Mouse (Mus musculus): ENCODE results near the gene Cyp2d11. TPM values are rescaled to one million over a fixed set of nuclear protein-coding genes. Genes with fewer than 3 reads are reported as not detected.

The Cyp2d11 gene
- polyA plus RNA-seq, 1 experiment from 2014 or later, result not detected

DNA sequence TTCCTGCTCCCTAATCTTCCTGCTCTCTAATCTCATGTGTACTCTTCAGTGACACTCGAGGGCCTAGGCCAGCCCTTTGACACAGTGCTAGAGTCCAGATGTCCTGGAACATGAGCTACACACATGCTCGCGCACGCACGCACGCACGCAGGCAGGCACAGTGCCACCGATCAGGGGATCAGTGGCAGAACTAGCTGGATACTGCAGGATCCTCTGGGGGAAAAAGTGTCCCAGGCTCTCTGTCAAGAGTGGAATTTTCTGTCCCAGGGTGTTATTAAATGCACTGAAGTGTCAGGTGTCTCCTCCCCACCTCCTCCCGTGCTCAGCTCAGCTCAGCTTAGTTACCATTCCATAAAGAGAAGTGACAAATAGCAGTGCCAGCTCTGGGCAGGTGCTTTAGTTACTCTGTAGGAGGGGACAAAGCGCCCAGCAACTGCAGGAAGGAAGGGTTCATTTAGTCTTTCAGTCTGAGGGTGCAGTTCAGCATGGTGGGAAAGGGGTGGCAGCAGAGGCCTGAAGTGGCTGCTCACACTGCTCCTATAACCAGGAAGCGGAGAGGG, 32.3 kb downstream of the Cyp2d11 start:
- no peaks in the 10 kb centered on the region for H3K4me1 ChIP-seq
- no peak overlapping the region for H3K4me2 ChIP-seq
- H3K4me3 ChIP-seq (replicated peaks), result no peak overlapping the region
- no peak overlapping the region for H3K9ac ChIP-seq
- WGBS, result 76% methylated on average over 11 of the region's 11 CpGs
- H3K36me3 ChIP-seq (replicated peaks), result no peaks in the 10 kb centered on the region
- no peak overlapping the region for H3K27ac ChIP-seq
- no peaks in the 10 kb centered on the region for H3K9me3 ChIP-seq
- no peaks in the 10 kb centered on the region for H3K27me3 ChIP-seq
- ATAC-seq (ENCODE audit: low FRiP score), result no peak

DNA sequence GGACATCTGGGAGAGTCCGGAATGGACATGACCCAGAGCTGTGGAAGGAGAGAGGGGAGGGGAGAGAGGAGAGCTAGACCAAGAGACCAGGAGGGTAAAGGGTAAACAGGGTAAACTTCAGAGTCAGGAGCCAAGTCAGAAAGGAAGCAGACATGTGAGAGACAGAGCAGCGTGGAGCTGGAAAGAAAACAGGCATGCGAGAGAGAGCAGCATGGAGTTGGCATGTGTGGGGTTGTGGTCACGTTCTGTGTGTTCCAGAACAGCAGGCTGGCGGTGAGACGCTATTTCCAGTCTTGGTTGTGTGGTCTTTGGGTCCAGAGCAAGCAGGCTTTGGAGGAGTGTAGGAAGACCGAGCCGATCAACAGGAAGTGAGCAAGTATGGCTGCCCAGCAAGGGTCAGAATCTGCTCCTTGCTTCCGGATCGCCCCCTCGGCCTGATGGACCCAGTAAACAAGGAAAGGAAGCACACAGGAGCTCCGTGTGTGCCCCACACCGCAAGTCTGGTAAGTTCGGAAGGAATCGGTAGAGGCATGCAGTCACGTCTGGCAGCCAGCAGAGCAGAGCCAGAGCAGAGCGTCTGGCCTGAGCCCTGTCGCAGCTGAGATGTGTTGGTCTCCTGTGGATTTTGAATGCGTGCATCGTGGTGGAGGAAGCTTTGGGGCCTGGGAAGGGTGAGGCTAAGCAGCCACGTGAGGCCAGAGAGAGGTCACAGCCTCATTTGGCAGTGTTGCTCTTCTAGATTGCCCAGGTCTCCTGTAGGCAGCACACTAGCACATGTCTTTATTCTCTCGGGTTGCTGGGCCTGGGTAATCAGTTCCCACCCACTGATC, 35.2 kb downstream of the Cyp2d11 start:
- no peak for ATAC-seq (ENCODE audit: low FRiP score)
- H3K9ac ChIP-seq, result no peak overlapping the region
- H3K9me3 ChIP-seq, result no peaks in the 10 kb centered on the region
- H3K4me3 ChIP-seq (replicated peaks), result no peak overlapping the region
- H3K27me3 ChIP-seq, result no peaks in the 10 kb centered on the region
- WGBS, result 69% methylated on average over 22 of the region's 22 CpGs
- H3K4me2 ChIP-seq, result no peak overlapping the region
- H3K4me1 ChIP-seq, result peaks cover 4% of the 10 kb centered on the region; the same call in 1 of the 2 replicates
- H3K27ac ChIP-seq, result no peak overlapping the region
- H3K36me3 ChIP-seq (replicated peaks), result no peaks in the 10 kb centered on the region

DNA sequence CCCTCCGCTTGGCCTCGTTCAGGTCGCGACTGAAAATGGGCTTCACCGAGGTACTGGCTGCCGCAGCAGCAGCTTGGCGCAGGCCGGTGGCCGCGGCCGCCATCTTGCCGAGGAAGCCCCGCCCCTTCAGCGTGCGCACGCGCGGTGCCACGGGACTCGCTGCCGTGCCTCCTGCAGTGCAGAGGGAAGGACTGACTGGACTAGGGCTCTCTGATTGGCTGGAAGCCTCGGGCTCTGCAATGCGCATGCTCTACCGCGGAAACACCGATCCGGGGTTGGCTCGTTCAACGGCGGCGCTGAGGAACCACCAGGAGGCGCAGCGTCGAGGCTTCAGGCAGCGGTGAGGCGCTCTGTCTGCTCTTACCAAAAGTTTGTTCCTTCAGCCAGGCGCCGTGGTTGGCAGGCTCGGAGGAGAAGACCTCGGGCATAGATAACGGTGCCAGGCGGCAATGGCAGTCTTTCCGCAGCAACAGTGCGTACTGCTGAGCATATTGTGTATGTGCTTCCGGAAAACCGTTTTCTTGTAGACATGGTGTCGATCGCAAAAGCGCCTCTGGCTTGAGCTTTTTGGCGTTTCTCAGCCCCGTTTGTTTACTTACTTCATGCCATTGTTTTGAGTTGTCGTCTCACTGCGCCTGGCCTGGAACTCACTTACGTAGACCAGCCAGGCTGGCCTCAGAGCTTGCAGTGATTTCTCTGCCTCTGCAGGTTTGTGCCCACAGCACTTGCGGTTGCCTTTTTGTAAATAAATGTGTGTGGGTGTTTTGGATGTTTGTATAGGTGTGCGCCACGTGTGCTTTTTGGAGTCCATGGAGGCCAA, 39.5 kb downstream of the Cyp2d11 start, which contains the start of gene Ndufa6:
TSS of gene Ndufa6 (minus strand) at position 197 of the 820 bp plus-strand sequence.
- Histone ChIP-seq H3K9ac (peak within 1 kb of the TSS; percentile 96), H3K27me3 (no peaks in the 10 kb centered on the region), H3K4me2 (peak within 1 kb of the TSS; percentile 76), H3K36me3 (replicated peaks) (peaks cover 20% of the 10 kb centered on the region), H3K27ac (peak within 1 kb of the TSS; percentile 85), H3K4me3 (replicated peaks) (peak within 1 kb of the TSS; percentile 91), H3K4me1 (peaks cover 24% of the 10 kb centered on the region), H3K9me3 (no peaks in the 10 kb centered on the region)
- ATAC-seq (ENCODE audit: low FRiP score), result peak; percentile 100
- 2% methylated on average over 57 of the region's 57 CpGs for WGBS

DNA sequence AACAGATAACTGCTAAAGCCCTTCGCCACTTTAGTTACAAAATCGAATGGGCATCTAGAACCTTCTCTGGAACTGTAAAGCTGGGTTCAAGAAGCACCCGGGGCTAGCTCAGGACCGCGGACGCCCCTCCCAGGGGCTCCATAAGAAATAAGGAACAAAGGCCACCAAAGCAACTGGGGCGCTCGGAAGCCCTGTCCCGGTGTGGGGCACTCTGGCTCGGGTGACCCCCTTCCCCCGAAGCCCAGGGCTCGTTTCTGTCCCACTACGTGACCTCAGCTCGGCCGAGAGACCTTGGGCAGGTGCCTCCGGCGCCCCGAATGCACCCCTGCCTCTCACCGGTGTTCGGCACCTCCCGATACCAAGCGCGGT, 40.1 kb downstream of the Cyp2d11 start:
- under 1% methylated on average over 23 of the region's 23 CpGs for WGBS
- Histone ChIP-seq H3K27ac (peak overlapping the region; percentile 85), H3K9ac (peak overlapping the region; percentile 96), H3K27me3 (no peaks in the 10 kb centered on the region), H3K4me3 (replicated peaks) (peak overlapping the region; percentile 91), H3K9me3 (no peaks in the 10 kb centered on the region), H3K4me1 (peaks cover 24% of the 10 kb centered on the region), H3K36me3 (replicated peaks) (peaks cover 26% of the 10 kb centered on the region), H3K4me2 (peak overlapping the region; percentile 72)
- ATAC-seq (ENCODE audit: low FRiP score), result peak; percentile 57; the same call in 1 of the 2 replicates

DNA sequence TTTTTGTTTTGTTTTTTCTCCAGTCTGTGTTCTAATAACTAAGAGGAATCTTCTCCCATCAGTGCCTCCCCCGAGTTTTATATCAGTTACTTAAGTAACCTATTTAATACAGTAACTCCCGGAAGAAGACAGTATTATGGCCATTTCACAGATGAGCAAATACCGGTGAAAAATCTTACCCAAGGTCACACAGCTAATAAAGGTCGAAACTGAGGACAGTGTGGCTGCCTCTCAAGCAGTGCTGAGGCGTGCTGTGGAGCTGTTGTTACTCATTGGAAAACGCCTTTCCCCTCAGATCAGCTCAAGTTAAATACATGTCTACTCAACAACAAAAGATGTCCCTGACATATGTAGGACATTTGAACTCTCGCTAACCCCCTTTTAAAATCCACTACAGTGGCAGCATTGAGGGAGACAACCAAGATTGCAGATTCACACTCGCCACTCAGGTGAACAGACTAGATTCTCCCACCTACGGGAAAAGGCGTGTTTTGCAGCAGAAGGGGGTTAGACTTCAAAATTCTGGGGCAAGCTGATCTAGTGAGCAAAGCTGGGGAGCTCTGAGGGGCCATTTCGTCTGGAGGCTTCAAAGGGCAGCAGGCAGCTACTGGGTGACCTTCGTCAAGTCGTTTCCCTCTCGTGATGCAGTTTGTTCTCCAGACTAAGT, 40.6 kb downstream of the Cyp2d11 start:
- H3K27ac ChIP-seq, result peak overlapping the region; percentile 85

DNA sequence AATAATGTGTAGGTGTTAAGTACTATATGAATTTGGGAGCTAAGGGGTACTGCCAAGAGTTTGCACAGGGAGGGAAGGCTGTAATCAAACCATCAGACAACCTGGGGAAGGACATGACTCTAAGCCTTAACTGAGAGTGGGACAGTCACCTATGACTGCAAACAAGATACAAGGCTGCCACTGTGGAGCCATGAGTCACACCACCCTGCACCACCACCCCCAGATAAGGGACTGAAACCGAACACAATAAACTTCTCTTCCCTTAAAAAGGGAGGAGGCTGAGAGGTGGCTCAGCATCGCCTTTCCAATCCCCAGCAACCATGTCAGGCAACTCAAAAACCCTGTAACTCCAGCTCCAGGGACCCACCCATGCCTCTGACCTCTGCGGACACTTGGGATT, 42.3 kb downstream of the Cyp2d11 start:
- H3K4me3 ChIP-seq (replicated peaks), result no peak overlapping the region
- ATAC-seq (ENCODE audit: low FRiP score), result no peak
- H3K36me3 ChIP-seq (replicated peaks), result peaks cover 37% of the 10 kb centered on the region
- H3K9ac ChIP-seq, result 0 out of 2 replicates have a peak overlapping the region, but pooled peaks have one; percentile 14
- H3K4me1 ChIP-seq, result peaks cover 39% of the 10 kb centered on the region
- H3K27ac ChIP-seq, result no peak overlapping the region
- 82% methylated on average over 3 of the region's 3 CpGs for WGBS
- H3K4me2 ChIP-seq, result no peak overlapping the region
- no peaks in the 10 kb centered on the region for H3K27me3 ChIP-seq
- no peaks in the 10 kb centered on the region for H3K9me3 ChIP-seq

More for the DNA sequence above, 40.6 kb downstream of the Cyp2d11 start:
- peak overlapping the region; percentile 96 for H3K9ac ChIP-seq
- peaks cover 24% of the 10 kb centered on the region for H3K4me1 ChIP-seq
- no peaks in the 10 kb centered on the region for H3K27me3 ChIP-seq
- no peaks in the 10 kb centered on the region for H3K9me3 ChIP-seq
- H3K4me3 ChIP-seq (replicated peaks), result peak overlapping the region; percentile 91
- no peak for ATAC-seq (ENCODE audit: low FRiP score)
- H3K4me2 ChIP-seq, result peak overlapping the region; percentile 72
- WGBS, result 34% methylated on average over 14 of the region's 14 CpGs
- H3K36me3 ChIP-seq (replicated peaks), result peaks cover 31% of the 10 kb centered on the region

DNA sequence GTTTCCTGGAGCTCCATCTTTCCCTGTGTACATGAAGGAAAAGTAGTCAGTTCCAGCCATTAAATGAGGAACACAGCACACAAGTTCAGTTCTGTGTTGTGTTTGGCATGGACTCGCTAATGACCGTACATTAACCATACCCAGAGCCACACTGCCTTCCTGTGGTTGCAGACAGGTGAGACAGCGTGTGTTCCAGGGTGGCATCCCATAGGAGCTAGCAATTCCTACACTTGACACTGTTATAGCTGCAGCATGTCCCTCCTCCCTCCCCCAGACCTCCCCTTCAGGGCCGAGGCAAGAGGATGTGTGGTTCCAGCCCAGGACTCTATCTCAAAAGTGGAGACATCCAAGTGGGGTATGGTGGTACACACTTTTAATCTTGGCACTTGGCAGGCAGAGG, 43.5 kb downstream of the Cyp2d11 start:
- no peak for ATAC-seq (ENCODE audit: low FRiP score)

DNA sequence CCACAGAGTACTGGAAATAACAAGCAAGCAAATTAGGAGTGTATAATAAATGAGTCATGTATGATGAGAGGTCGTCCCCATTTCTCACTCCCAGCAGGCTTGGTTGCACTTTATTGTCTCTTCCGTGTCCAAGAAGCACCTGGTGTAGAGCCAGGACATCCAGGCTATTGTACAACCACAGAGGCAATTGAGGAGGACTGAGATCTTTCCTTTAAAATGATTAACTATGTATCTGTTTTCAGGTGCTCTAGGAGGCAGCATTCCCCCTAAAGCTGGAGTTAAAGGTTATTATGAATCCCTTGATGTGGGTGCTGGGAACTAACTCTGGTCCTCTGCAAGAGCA, 44.9 kb downstream of the Cyp2d11 start:
- Histone ChIP-seq H3K4me1 (peaks cover 35% of the 10 kb centered on the region), H3K4me3 (replicated peaks) (no peak overlapping the region), H3K27me3 (no peaks in the 10 kb centered on the region), H3K4me2 (no peak overlapping the region), H3K36me3 (replicated peaks) (peaks cover 37% of the 10 kb centered on the region), H3K27ac (no peak overlapping the region), H3K9ac (no peak overlapping the region), H3K9me3 (no peaks in the 10 kb centered on the region)
- ATAC-seq (ENCODE audit: low FRiP score), result no peak
- WGBS, result 83% methylated on average over 2 of the region's 2 CpGs

More for the DNA sequence above, 43.5 kb downstream of the Cyp2d11 start:
- H3K4me1 ChIP-seq, result peaks cover 39% of the 10 kb centered on the region
- no peaks in the 10 kb centered on the region for H3K27me3 ChIP-seq
- no peak overlapping the region for H3K27ac ChIP-seq
- no peaks in the 10 kb centered on the region for H3K9me3 ChIP-seq
- no peak overlapping the region for H3K4me3 ChIP-seq (replicated peaks)
- H3K4me2 ChIP-seq, result no peak overlapping the region
- no peak overlapping the region for H3K9ac ChIP-seq
- peaks cover 37% of the 10 kb centered on the region for H3K36me3 ChIP-seq (replicated peaks)
- 94% methylated on average over 4 of the region's 4 CpGs for WGBS

DNA sequence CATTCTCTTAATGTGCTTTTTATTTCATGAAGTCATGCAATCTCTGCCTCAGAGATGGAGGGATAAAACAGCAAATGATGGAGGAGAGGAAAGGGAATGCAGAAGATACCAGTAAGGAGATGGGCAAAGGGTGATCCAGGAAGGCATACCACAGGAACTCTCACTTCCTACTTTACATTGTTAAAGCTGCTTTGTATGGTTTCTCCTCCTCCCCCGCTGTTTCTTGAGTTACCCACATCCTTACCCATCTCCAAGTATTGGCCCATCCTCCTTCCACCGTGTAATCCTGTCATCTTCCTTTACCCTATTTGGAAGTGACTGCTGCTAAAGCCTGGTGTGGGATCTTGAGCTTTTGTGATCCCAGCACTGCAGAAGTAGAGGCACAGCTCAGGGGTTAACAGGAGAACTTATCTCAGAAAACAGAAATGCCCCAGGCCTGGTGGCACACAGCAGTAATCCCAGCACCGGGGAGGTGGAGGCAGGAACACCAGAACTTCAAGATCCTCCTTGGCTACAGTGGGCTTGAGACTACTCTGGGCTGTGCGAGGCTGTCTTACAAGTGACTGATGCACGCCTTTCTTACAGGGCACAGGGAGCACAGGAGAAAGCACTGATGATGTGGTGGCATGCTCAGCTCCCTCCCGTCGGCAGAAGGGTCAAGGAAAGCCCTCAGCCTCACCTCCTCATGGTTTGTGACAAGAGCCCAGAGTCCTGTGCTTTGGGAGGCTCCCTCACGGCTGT, 45.4 kb downstream of the Cyp2d11 start:
- Histone ChIP-seq H3K27me3 (no peaks in the 10 kb centered on the region), H3K36me3 (replicated peaks) (peaks cover 37% of the 10 kb centered on the region), H3K4me1 (peaks cover 34% of the 10 kb centered on the region), H3K4me3 (replicated peaks) (no peak overlapping the region), H3K27ac (no peak overlapping the region), H3K4me2 (no peak overlapping the region), H3K9ac (no peak overlapping the region), H3K9me3 (no peaks in the 10 kb centered on the region)
- 90% methylated on average over 8 of the region's 8 CpGs for WGBS
- ATAC-seq (ENCODE audit: low FRiP score), result no peak

DNA sequence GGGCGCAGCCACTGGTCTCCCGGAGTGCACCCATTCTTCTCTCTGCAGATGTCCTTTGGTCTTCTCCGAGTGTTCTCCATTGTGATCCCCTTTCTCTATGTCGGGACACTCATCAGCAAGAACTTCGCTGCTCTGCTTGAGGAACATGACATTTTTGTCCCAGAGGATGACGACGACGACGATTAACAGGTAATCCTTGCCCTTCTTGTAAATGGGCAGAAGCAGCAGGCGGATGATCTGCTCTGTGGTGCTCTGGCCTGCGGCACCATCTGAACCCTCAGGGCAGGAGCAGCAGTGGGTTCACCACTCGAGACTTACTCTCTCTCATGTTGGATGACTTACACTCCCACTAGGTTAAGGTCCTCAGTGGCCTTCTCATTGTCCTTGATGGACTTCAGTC, 46.0 kb downstream of the Cyp2d11 start:
- Histone ChIP-seq H3K27ac (no peak overlapping the region), H3K4me1 (peaks cover 28% of the 10 kb centered on the region), H3K4me3 (replicated peaks) (no peak overlapping the region), H3K36me3 (replicated peaks) (peaks cover 37% of the 10 kb centered on the region), H3K27me3 (no peaks in the 10 kb centered on the region), H3K9ac (no peak overlapping the region), H3K9me3 (no peaks in the 10 kb centered on the region), H3K4me2 (no peak overlapping the region)
- ATAC-seq (ENCODE audit: low FRiP score), result no peak
- 95% methylated on average over 12 of the region's 12 CpGs for WGBS

DNA sequence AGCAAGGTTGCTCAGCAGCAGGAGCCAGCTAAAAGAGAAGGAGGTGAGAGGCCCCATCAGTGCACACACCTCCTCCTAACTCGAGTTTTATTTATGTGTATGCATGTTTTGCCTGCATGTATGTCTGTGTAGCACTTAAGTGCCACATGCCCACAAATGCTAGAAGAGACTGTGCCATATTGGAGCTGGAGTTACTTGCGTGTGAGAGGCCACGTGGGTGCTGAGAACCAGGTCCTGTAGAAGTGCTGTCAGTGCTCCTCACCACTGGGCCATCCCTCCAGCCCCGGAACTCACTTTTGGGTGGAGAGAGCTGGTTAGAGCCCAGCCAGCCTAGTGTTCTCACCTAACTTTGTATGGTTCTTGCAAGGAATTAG, 46.5 kb downstream of the Cyp2d11 start:
- Histone ChIP-seq H3K9ac (peak overlapping the region; percentile 67), H3K27me3 (no peaks in the 10 kb centered on the region), H3K36me3 (replicated peaks) (peaks cover 37% of the 10 kb centered on the region), H3K9me3 (no peaks in the 10 kb centered on the region), H3K27ac (0 out of 2 replicates have a peak overlapping the region, but pooled peaks have one; percentile 89), H3K4me2 (peak overlapping the region; percentile 80), H3K4me3 (replicated peaks) (peak overlapping the region; percentile 66; the same call in 1 of the 2 replicates), H3K4me1 (peaks cover 24% of the 10 kb centered on the region)
- WGBS, result 86% methylated on average over 4 of the region's 4 CpGs
- no peak for ATAC-seq (ENCODE audit: low FRiP score)
